Mouse (Mus musculus) heart, embryonic 14.5 days (tissue): Measurements from ENCODE around the gene Gpat2. TPM values are rescaled to one million over a fixed set of nuclear protein-coding genes. Genes with fewer than 3 reads are reported as not detected.

Source experiments
- ATAC-seq: fragments of 200-750 bp; cut with Nextera tagmentation; 2 replicates; pipeline ENCODE4 v1.8.0; 2017; ENCODE audit warnings: low read depth, moderate TSS enrichment; ENCODE audit not compliant: insufficient number of reproducible peaks, insufficient read depth, low FRiP score
- H3K27ac ChIP-seq, 2 experiments: fragments of 200-500 bp in 1 of 2; fragments of 300-500 bp in 1 of 2; sonication (generic) in 1 of 2; replicated peaks in 1 of 2; 2 replicates each; pipeline ENCODE4 v1.5.1; 2012 to 2014; ENCODE audit warnings: low read depth in 2 of 2, low read length in 2 of 2, control low read depth in 1 of 2, mild to moderate bottlenecking in 1 of 2, mixed read lengths in 1 of 2; ENCODE audit not compliant: control insufficient read depth in 1 of 2, insufficient read depth in 1 of 2
- H3K27me3 ChIP-seq: fragments of 300-500 bp; sonication (generic); 2 replicates; pipeline ENCODE4 v1.6.1; 2014; ENCODE audit warnings: mild to moderate bottlenecking, low read length, control low read depth; ENCODE audit not compliant: control insufficient read depth, insufficient read depth
- H3K36me3 ChIP-seq: fragments of 300-500 bp; sonication (generic); 2 replicates; pipeline ENCODE4 v1.6.1; 2014; ENCODE audit warnings: mild to moderate bottlenecking, control low read depth, low read length, mixed read lengths; ENCODE audit not compliant: control insufficient read depth, insufficient read depth
- H3K4me1 ChIP-seq, 2 experiments: fragments of 200-500 bp in 1 of 2; fragments of 300-500 bp in 1 of 2; sonication (generic) in 1 of 2; 2 replicates each; pipeline ENCODE4 v1.6.1; 2012 to 2014; ENCODE audit warnings: low read length in 2 of 2, control low read depth in 1 of 2, mixed read lengths in 1 of 2; ENCODE audit not compliant: control insufficient read depth in 2 of 2, insufficient read depth in 2 of 2
- H3K4me2 ChIP-seq: fragments of 300-500 bp; sonication (generic); 2 replicates; pipeline ENCODE4 v1.6.1; 2014; ENCODE audit warnings: mild to moderate bottlenecking, low read length
- H3K4me3 ChIP-seq, 2 experiments: fragments of 200-500 bp in 1 of 2; fragments of 300-500 bp in 1 of 2; sonication (generic) in 1 of 2; 2 replicates each; pipeline ENCODE4 v1.5.1; 2012 to 2014; ENCODE audit warnings: low read length in 2 of 2, mild to moderate bottlenecking in 2 of 2, control low read depth in 1 of 2, low read depth in 1 of 2, moderate library complexity in 1 of 2; ENCODE audit not compliant: control insufficient read depth in 1 of 2, insufficient read depth in 1 of 2
- H3K9ac ChIP-seq: fragments of 300-500 bp; sonication (generic); 2 replicates; pipeline ENCODE4 v1.6.1; 2014; ENCODE audit warnings: mild to moderate bottlenecking, low read length
- H3K9me3 ChIP-seq: fragments of 300-500 bp; sonication (generic); 2 replicates; pipeline ENCODE4 v1.6.1; 2016; ENCODE audit warnings: low read length, control low read depth; ENCODE audit not compliant: control insufficient read depth
- WGBS: fragments of 180-500 bp; shearing (Covaris S2); extraction: QIAGEN DNeasy Blood & Tissue Kit; methylation state at CpG from one replicate; pipeline ENCODE4 v1.1.7; 2014; 5-methylcytosine and 5-hydroxymethylcytosine counted together
- polyA plus RNA-seq: library from polyadenylated mRNA; unstranded; fragments of >200 nt; fragmentation: Nextera tagmentation; extraction: Ambion mirVana; gene quantifications from 2 replicates; pipeline ENCODE4 v1.2.1, GENCODE M21; 2014

Gpat2 gene
- polyA plus RNA-seq, result 0.22 TPM in 2 replicates

- no peak within 1 kb of the TSS for H3K27ac ChIP-seq
- H3K4me2 ChIP-seq, result no peak within 1 kb of the TSS
- H3K36me3 ChIP-seq, result no peaks in the 10 kb centered on the region
- H3K4me1 ChIP-seq, result no peaks in the 10 kb centered on the region
- H3K27me3 ChIP-seq, result peaks cover 6% of the 10 kb centered on the region; the same call in 1 of the 2 replicates
- H3K4me3 ChIP-seq, result no peak within 1 kb of the TSS
- no peak within 1 kb of the TSS for H3K9ac ChIP-seq
- WGBS, result 77% methylated on average over 17 of the region's 17 CpGs
- no peak for ATAC-seq
- no peaks in the 10 kb centered on the region for H3K9me3 ChIP-seq
Measured at GRCm38 (mm10) chr2:127424977-127425376, at the start of gene Gpat2. Gene Gpat2 (plus strand): TSS chr2:127425199.

- 46% methylated on average over 7 of the region's 7 CpGs for WGBS
- H3K4me1 ChIP-seq, result peaks cover 35% of the 10 kb centered on the region in 2 experiments
Measured at GRCm38 (mm10) chr2:127375759-127376341, 49.1 kb upstream of the Gpat2 start.

GRCm38 (mm10) chr2:127376423-127377051 lies 48.5 kb upstream of the Gpat2 start:
- Histone ChIP-seq H3K9ac (no peak overlapping the region), H3K4me2 (no peak overlapping the region), H3K4me3 (no peak overlapping the region), H3K4me1 (peaks cover 28 to 30% of the 10 kb centered on the region in 2 experiments), H3K36me3 (no peaks in the 10 kb centered on the region), H3K9me3 (no peaks in the 10 kb centered on the region), H3K27ac (no peak overlapping the region), H3K27me3 (no peaks in the 10 kb centered on the region)
- ATAC-seq, result no peak
- WGBS, result 75% methylated on average over 6 of the region's 6 CpGs

More at GRCm38 (mm10) chr2:127375759-127376341, 49.1 kb upstream of the Gpat2 start:
- Histone ChIP-seq H3K4me3 (no peak overlapping the region), H3K27me3 (no peaks in the 10 kb centered on the region), H3K4me2 (no peak overlapping the region), H3K9ac (no peak overlapping the region), H3K36me3 (no peaks in the 10 kb centered on the region), H3K9me3 (no peaks in the 10 kb centered on the region), H3K27ac (no peak overlapping the region)
- ATAC-seq, result no peak

GRCm38 (mm10) chr2:127377942-127378610 lies 46.9 kb upstream of the Gpat2 start:
- no peak for ATAC-seq
- 68% methylated on average over 7 of the region's 7 CpGs for WGBS

GRCm38 (mm10) chr2:127378611-127378990 lies 46.4 kb upstream of the Gpat2 start:
- Histone ChIP-seq H3K4me3 (no peak overlapping the region), H3K9me3 (no peaks in the 10 kb centered on the region), H3K27me3 (no peaks in the 10 kb centered on the region), H3K4me2 (no peak overlapping the region), H3K27ac (no peak overlapping the region), H3K4me1 (peaks cover 22 to 23% of the 10 kb centered on the region in 2 experiments), H3K9ac (no peak overlapping the region), H3K36me3 (no peaks in the 10 kb centered on the region)
- no peak for ATAC-seq
- 70% methylated on average over 7 of the region's 7 CpGs for WGBS

More at GRCm38 (mm10) chr2:127377942-127378610, 46.9 kb upstream of the Gpat2 start:
- Histone ChIP-seq H3K4me1 (peaks cover 22 to 23% of the 10 kb centered on the region in 2 experiments), H3K36me3 (no peaks in the 10 kb centered on the region), H3K9ac (no peak overlapping the region), H3K27ac (no peak overlapping the region), H3K4me3 (no peak overlapping the region), H3K9me3 (no peaks in the 10 kb centered on the region), H3K27me3 (no peaks in the 10 kb centered on the region), H3K4me2 (no peak overlapping the region)

- whole genome bisulfite sequencing, result 34% methylated on average over 3 of the region's 3 CpGs
- Histone ChIP-seq H3K9ac (no peak overlapping the region; the same call in 1 of the 2 replicates), H3K9me3 (no peaks in the 10 kb centered on the region), H3K27ac (no peak overlapping the region), H3K4me3 (no peak overlapping the region), H3K27me3 (no peaks in the 10 kb centered on the region), H3K4me1 (peaks cover 20 to 23% of the 10 kb centered on the region in 2 experiments), H3K4me2 (no peak overlapping the region), H3K36me3 (no peaks in the 10 kb centered on the region)
- no peak for ATAC-seq
Measured at GRCm38 (mm10) chr2:127379250-127379649, 45.7 kb upstream of the Gpat2 start.

GRCm38 (mm10) chr2:127383881-127384280 lies 41.1 kb upstream of the Gpat2 start:
- peaks cover 3 to 6% of the 10 kb centered on the region in 2 experiments; a peak in 1 of 4 replicates for H3K4me1 ChIP-seq
- 67% methylated on average over 7 of the region's 7 CpGs for WGBS
- H3K4me2 ChIP-seq, result no peak overlapping the region
- H3K27ac ChIP-seq, result no peak overlapping the region
- no peak for ATAC-seq
- no peak overlapping the region for H3K4me3 ChIP-seq
- no peak overlapping the region for H3K9ac ChIP-seq
- H3K36me3 ChIP-seq, result no peaks in the 10 kb centered on the region
- no peaks in the 10 kb centered on the region for H3K27me3 ChIP-seq
- H3K9me3 ChIP-seq, result no peaks in the 10 kb centered on the region
